Mouse (Mus musculus): ENCODE measurements around the gene Adarb2.
"Not testable (repeated sequence)": the region's sequence is repeated elsewhere in the genome, so short reads cannot be mapped to it uniquely, and the experiment has no call there.

The Adarb2 gene

DNA sequence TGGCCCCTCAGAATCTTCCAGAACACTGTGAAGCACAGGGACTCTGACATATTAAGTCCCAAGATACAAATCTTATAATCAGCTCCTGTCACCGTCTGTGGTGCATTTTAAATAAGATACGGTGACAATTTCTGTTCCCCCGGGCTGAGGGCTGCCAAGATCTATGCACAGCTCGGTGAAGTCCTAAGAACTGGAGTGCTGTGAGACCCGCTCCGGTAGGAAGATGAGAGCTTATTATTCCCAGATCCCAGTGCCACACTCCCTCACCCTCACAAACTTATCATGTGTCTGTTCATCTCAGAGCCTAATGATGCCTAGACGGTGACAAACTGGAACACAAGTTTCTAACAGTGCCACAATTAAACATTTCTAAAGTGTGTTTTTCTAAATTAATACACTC, 384.8 kb downstream of the Adarb2 start:
- DNase-seq (ENCODE audit: low spot score in 2 of 2) = no peak

DNA sequence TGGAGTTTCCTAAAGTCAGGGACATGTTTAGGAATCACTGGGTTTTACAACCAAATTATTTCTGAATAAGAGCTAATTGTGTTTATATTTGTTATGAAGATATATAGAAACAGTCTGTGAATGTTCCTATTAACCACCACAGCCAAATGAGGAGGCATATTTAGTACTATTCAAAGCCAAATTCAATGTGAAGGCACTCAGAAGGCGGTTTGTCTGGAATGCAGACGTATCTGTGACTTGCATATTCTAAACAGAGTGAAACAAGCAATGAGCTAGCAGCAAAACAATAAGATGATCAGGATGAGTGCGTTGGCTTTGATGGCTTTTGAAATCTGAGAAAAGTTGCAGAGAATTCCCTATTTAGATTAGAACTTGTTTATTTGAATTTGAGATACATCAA, 387.8 kb downstream of the Adarb2 start:
- no peak for DNase-seq (ENCODE audit: low spot score in 2 of 2)

DNA sequence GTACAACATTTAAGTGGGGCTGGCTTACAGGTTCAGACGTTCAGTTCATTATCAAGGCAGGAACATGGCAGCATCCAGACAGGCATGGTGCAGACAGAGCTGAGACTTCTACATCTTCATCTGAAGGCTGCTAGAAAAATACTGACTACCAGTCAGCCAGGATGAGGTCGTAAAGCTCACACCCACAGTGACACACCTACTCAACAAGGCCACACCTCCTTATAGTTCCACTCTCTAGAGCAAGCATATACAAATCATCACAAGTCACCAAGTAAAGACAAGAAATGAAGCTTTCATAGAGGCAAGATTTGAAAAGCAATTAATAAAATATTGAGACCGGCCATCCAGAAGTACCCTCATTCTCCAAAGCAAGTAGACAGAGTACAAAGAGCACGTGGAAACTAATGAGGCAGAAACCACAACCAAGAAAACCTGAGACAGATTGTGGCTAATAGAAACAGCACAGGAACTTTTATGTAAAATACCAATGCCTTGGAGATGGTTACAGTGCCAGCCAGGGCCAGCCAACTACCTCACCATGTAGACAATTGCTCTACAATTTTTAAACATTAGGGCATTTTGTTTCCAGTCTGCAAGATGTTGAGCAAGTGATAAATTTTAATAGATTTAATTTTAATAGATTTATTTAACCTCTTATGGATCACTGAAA, 394.4 kb downstream of the Adarb2 start:
- DNase-seq (ENCODE audit: low spot score in 2 of 2) = no peak

DNA sequence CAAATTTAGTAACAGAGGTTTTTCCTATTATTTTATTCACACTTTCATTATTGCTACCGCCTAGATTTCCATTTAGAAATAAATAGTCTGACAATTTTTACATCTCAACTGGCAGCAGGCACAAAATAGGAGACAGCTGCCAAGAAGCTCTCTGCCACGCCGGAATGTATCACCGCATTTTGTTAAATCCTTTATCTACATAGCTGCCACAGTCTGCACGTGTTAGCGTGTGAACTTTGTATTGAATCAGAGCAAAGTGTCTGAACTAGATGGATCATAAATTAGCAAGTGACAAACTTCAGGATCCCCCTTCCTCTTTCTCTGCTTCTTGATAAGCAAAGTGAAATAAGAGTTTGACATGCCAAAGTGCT, 395.0 kb downstream of the Adarb2 start:
- DNase-seq (ENCODE audit: low spot score in 2 of 2) = no peak

DNA sequence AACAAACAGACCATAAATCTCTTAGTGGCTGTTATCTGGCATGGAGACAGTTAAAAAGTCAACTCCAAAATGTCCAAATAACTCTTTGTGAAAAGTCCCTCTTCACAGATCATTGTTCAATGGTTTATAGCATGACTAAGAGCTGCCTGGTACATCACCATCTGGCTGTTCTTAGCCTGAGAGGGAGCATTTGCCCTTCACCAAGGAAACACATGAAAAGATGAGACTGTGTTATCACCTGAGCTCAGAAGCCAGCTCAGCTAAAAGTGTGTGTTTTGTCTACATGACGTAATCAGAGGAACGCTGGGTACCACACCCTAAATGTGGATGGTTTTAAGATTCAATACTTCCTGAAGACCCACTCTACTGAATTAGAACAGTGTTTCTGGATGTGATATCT, 403.0 kb downstream of the Adarb2 start:
- DNase-seq (ENCODE audit: low spot score in 2 of 2) = no peak

DNA sequence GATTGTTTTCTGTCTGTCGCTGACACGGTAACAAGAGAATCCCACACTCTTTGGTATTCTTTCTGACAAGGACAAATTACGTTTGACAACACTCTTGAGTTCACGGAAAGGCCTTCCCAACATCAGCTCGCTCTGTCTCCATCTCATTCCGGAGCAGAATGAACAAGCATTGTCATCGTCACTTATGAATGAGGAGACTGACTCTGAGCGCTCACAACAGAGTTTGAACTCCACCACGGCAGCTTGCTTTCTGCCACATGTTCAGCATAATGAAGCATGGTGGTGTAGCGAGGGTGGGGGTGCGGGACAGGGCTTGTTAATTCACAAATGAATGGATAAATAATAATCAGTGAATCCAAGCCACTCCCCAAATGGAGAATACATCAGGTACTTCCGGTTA, 405.4 kb downstream of the Adarb2 start:
- DNase-seq (ENCODE audit: low spot score in 2 of 2) = no peak

DNA sequence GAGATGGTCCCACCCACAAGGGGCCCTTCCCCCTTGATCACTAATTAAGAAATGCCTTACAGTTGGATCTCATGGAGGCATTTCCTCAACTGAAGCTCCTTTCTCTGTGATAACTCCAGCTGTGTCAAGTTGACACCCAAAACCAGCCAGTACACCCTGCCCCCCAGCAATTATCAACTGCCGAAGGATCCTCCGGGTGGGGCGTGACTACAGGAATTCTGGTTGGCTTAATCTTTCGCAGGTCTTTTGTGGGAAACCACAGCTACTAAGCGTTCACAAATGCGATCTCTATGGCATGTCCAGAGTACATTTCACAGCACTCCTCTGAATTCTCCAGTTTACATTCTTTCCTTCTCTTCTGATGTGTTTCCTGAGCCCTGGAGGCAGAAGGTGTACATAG, 406.3 kb downstream of the Adarb2 start:
- DNase-seq (ENCODE audit: low spot score in 2 of 2) = not testable (repeated sequence)

DNA sequence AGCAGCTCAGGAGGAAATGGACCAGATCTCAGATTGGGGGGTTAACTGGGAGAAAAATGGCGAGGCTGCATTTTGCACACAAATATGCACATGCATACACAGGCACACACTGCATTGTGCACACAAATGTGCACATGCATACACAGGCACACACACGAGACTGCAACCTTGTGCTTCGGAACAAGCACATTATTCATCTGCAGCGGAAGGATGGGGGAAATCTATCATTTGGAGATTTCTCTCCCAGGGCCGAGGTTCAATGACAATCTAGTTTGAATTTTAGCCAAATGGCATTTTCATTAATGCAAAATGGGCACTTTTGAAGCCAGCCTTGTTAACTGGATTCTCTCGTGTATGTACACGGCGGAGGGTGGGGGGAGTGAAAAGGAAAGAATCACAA, 408.3 kb downstream of the Adarb2 start:
- no peak for DNase-seq (ENCODE audit: low spot score in 2 of 2)

DNA sequence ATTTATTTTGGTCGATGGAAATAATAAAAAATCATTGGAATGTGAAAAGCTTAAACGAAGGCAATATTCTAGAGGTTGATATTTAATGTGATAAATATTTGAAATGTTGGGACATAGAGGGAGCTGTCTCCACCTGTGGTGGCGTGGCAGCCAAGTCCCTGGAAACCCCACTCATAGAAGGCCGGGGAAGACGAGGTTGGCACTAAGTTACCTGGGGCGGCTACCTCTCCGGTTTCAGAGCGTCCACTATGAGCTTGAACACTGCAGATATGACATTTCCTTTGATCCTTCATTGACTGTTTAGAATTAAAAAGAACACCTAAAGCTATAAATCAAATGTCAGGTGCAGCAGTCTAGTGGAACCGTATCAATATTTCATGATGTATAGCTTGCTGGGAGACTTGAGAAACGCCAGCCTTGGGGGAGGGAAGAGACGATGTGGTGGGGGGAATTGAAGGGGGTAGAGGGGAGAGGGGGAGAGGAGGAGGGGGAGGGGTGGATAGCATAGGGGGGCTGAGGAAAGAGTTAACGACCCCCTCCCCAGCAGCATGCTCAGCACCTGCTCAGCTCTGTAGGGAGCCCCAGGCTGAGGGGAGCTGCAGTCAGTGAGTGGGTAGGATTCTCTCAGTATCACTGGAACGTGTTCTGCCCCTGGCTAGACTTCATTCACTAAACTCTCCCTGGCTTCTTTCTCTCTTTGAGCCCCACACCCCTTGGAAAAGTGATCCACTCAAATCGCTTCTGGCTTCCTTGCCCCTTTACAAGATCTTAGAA, 410.1 kb downstream of the Adarb2 start:
- DNase-seq (ENCODE audit: low spot score in 2 of 2) = no peak

DNA sequence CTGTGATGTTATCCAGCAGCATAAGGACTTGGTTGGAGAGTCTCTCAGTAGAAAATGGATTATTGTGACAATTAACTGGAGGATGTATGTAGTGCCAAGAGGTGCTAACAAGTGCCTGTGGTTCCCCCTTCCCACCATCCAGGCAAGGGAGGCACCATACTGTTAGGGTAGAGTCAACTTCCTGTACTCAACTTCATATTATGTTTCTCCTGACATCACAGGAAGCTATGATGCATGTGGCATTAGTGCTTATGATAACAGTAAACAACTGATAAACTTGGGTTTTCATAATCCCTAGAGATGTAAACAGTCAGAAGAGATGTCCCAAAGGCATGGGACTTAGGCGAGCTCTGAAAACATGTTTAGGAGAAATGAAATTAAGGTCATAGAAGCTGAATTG, 414.0 kb downstream of the Adarb2 start:
- DNase-seq (ENCODE audit: low spot score in 2 of 2) = no peak

DNA sequence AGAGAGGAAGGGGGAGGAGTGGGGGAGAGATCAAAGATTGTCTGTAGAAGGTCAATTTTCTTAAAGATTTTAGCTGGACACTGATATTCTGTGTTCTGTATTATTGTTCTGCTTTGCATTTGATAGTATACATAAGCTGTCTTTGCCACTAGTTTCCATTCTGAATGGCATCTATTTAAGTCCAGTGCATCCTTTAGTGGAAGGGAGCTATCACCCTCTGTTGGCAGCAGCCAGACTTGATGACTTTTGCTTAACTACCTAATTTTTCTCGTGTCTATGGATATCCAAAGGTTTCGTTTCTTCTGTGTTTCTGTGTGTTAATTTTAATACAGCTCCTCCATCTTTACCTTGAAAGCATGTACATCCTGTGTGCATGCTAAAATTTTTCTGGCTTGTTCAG, 419.6 kb downstream of the Adarb2 start:
- DNase-seq (ENCODE audit: low spot score in 2 of 2) = no peak

DNA sequence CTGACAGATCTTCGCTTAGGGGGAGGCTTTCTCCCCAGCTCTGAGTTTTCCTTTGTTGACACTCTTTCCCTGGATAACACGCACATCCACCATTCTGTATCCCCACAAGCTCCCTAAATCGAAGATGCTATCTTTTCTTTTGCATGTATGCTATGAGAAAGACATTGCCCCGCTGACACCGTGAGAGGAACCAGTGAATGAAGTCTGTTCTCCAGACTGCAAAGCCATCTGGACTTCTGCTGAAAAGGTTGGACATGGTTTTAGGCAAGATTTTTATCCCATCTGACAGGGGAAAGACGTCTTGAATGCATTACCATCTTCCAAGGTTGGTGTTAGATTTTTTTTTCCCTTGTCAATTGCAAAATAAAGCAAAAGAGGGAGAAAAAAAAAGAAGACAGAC, 426.9 kb downstream of the Adarb2 start:
- DNase-seq (ENCODE audit: low spot score in 2 of 2) = no peak

DNA sequence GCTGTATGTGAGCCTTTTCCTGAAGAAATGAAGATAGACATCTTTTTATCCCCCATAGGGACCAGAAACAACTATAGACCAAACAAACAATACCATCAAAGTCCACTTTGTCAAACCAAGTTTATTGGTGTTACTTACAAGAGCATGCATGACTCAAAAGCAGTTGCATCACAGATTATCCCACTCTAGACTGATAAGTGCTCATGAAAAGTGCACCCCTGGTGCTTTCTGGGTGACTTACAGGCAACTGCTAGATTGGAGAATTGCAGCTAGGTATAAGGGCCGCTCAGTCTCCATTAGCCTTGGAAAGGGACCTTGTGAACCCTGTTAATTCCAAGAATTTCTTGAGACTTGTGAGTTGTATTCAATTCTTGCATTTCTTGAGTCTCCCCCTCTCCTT, 429.0 kb downstream of the Adarb2 start:
- DNase-seq (ENCODE audit: low spot score in 2 of 2) = no peak

DNA sequence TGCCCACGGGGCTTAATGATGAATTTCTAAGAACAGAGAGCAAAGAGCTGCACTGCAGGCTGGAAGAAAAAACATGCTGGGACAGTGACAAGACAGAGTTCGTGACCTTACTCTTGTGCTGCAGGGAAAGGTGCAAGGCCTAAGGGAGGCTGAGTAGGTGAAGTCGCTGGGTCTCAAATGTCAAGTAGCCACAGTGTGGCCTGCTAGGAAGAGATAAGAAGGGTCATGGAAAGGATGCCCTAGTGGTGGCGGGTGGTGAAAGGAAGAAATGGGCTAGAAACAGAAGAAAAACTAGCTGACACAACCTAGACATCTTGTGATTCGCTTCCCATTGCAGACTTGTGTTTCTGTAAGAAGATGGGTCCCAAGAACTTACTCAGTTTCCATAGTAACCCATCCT, 429.4 kb downstream of the Adarb2 start:
- DNase-seq (ENCODE audit: low spot score in 2 of 2) = no peak

DNA sequence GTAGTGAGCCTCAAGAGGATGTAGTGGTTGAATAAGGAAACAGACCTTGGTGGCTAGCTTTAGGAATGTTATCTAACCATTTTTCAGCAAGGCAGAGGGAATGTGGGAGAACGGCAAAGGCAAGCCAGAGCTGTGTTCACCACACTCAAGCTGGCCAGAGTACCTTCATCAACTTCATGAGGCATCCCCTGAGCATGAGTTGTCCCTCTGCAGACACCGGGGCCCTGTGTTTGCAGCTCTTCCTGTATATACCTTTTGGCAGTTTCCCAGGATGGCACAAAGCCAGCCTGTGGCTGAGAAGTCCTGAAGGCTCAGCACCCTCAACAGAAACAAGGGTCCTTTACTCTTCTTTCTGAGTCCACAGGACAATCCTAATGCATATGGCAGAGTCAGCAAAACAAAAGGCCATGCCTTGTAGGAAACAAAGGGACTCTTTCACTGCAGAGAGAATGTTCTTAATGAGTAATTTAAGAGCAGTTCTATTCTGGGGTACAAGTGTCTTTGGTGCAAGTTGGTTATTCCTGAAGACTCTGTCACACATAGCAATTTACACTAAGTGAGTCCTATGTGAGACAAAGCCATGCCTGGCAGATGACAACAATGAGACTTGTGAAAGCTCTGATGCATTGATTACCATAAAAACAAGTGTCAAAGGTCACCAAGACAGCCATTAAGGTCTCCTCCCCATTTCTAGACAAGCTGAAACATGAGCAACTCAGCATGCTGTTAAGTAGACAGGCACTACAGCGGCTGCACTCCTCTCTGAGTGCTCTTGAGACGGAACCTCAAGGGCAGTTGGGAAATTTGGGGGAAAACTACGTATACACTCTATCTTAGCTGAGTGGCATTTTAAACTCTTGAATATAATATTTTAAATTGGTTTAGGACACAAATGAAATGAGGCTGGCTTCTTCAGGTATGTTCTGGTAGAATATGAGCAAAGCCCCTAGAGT, 431.0 kb downstream of the Adarb2 start:
- no peak for DNase-seq (ENCODE audit: low spot score in 2 of 2)

DNA sequence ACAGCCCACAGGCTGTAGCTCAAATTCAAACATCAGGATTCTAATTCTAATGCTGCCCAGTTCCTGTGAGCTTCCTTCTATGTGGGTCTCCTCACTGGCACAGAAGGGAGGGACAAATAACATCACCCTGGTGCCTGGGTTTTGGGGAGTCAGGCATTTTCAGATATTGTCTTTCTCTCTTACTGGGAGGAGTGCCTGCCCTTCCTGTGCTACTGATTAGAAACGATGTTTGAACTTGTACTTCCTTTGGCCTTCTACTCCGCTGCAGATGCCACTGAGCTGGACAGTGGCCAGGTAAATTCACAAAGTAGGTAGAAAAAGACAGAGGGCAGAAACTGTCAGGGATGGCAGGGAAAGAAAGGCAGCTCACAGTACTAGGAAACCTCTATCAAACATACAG, 439.4 kb downstream of the Adarb2 start:
- DNase-seq (ENCODE audit: low spot score in 2 of 2) = no peak

DNA sequence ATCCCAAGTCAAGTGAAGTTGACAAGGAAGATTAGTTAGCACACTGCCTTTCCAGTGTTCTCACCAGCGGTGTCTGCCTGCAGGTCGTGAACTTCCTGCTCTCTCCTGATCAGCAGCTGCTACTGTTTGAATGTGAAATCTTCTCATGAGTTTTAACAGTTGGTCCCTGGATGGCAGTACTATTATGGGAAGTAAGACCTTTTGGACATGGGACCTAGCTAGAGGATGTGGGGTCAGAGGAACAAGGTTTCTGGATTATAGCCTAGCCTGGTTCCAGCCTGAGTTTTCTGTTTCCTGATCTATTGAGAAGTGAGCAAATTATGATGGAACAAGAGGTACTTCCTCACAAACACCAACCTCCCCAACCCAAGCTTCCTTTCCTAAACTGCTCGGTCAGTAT, 441.3 kb downstream of the Adarb2 start:
- no peak for DNase-seq (ENCODE audit: low spot score in 2 of 2)

DNA sequence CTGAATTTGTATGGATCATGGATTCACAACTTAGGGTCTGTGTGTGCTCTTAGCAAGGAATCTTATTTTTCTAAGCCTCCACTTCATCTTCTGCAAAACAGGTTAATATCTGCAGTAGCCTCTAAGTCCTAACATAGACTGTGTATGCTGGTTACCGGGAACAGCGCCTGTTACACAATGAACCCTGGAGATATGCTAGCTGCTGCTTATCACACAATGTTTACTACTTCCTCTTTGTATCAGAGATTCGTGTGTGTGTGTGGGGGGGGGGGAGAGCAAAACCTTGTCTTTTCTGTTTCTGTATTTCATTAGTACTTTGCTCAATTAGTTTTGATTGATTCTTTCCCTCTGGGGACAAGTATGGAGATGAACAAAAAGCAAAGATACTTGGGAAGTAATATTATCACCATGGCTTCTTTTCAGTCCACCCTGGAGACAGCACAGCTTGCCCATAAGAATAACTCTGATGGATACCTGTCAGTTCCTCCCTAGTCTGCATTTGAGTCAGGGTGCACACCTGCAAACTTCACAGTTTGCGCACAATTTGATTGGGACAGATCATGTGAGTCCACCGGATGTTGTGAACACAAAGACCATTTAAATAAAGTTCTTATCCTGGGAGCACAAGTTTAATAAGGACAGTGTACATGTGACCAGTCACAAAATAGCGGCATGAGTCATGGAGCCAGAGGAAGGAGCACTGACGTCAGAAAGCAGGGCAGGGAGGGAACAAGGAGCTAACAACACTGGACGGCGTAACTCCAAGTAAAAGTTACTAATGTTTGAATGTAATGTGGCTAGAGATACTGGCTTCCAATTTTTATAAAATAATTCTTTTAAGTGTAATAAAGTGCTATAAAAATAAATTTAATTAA, 442.4 kb downstream of the Adarb2 start:
- DNase-seq (ENCODE audit: low spot score in 2 of 2) = no peak

DNA sequence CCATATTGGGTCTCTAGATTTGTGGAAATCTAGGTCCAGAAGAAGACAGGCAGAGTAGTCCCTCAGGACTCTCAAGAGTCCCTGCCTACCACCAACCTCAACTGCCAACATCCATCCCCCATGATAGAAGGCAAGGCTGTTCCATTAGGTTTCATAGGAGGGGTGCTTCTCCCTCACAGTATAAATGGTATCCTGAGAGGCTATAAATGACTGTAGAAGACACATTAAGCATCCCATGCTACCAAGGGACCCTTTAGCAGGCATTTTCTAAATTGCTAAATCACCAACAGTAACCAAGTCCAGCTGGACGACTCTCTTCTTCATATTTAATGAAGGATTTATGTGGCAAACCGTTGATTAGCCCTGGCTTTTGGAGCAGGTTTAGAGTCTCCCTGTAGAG, 446.6 kb downstream of the Adarb2 start:
- no peak for DNase-seq (ENCODE audit: low spot score in 2 of 2)

DNA sequence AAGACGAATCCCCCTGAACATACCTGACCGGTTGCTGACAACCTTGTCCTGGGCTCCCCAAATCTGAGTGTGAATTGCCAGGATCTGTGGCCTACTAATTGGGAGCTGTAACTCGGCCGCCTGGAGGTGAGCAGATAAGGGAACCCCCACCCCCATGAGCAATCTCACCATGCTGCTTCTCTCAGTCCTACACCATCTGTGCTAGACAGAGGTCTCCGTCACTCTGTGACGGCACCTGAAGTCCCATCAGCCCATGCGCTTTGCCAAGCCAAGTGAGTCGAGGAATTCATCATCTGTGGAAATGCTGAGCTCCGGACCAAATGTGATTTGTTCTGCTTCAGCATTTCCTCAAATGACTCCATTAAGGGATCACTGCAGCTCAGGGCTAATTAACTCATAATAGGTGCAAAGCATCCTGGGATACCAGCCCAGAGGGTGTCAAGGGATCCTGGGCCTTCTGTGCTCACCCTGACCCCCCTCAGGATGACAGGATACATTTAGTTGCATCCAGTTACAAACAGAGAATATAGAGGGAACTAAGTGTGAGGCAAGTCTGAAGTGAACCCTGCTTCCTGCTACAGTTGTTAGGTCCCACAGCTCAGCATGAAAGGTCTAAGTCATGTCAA, 462.1 kb downstream of the Adarb2 start:
- no peak for DNase-seq (ENCODE audit: low spot score in 2 of 2)

DNA sequence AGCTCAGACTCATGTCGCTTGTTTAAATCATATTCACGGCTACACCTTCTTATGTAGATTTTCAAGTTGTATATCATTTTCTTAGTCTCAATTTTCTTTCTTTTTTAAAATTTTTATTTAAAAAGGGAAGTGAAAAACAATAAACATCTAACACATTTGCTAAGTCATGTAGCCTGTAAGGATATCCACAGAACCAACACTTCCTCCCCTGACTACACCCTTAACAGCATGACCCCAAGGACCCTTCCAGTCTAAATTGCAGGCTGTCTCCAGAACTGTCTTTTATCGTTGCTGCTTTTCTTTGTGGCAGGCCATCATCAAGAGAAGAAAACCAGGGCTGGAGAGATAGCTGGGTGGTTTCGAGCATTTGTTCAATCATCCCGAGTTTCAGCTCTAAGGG, 474.5 kb downstream of the Adarb2 start:
- no peak for DNase-seq (ENCODE audit: low spot score in 2 of 2)
